Mouse (Mus musculus): ENCODE results near the gene Ppm1e.

Gene Ppm1e

DNA sequence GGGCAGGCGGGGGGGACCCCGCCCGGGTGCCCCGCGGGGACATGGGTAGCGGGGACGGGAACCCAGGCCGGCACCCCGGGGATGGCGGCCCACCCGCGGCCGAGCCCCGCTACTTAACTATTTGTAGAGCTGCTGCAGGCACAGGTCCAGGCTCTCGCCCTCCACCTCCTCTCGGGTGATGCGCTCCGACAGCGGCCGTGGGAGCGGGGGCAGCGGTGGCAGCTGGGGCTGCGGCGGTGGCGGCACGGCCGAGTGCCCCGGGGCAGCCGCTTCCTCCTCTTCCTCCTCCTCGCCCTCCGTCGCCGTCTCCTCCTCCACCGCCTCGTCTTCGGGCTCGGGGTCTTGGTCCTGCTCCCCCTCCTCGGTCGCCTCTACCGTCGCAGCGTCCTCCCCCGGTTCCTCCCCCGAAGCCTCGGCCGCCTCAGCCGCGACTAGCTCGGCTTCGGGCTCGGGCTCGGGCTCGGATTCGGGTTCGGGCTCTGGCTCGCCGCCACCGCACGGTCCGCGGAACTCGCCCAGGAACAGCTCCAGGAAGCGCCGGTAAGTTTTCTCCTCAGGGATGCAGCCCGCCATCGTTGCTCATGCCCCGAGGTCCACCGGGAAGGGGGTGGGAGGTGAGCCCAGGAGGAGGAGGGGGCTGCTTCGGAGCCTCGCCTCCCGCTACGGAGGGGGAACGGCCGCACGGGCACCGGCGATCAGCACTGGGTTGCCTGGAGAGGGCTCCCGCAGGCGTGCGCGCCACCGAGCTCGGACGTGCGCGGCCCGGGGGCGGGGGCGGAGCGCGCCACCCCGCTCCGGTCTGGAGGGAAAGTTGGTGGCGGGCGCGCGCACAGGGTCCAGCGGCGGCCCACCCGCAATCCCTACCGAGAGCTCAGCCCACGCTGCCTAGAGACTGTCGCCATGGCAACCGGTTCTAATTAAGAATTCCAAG is at the start of gene Ppm1e:
Ppm1e (minus strand) TSS at position 693 of the 931 bp plus-strand sequence.
- DNase-seq, result peak; percentile 97

GRCm38 (mm10) chr11:87404876-87405275 is 46.1 kb upstream of the Ppm1e start, which contains the start of the genes Rad51c and Tex14:
TSS of gene Rad51c (minus strand) at chr11:87404954.
TSS of gene Tex14 (plus strand) at chr11:87405065.
- peak; percentile 94 for DNase-seq

DNA sequence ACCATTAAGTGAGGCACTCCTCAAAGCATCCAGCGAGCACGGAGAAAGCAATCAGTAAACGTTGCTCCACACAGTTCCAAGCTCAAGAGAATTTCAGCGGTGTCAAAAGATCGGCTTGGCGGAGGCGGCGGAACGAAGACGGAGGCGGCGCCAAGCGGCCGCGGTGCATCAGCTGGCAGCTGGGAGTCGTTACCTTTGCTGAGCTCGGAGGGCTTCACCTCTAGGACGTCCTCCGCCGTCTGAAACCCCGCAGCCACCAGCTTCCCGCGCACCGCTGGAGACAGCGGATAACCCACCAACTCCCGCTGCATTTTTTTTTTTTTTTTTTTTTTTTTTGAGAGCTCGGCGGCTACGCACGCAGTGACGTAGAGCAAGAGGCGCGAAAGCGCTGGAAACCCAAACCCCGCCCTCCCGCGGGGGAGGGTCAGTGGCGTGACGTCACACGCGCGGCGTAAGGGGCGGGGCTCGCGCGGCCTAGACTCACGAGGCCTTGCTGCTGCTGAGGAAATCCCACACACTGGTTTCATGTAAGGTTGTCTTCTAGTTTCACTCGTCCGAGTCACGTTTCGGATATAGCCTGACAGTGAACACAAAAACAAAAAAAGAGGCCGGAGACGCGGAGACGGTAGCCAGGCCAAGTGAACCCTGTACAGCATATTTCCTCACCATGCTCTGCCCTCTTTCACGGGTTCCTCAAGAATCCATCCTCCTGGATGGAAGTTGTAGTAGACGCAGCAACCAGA is 45.5 kb upstream of the Ppm1e start:
- peak; percentile 99 for DNase-seq

DNA sequence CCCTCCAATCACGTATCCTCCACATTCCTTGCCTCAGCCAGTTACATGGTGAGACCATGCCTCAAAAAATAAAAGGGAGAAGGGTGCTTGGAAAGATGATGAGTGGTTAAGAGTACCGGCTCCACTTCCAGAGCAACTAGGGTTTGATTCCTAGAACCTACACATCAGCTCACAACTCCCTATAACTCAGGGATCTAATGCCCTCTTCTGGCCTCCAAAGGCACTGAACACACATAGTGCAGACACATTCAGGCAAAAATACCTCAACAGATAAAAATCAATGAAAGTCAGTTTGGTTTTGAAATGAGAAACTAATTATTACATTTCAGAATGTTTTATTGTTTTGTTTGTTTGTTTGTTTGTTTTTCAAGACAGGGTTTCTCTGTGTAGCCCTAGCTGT is 39.6 kb upstream of the Ppm1e start:
- DNase-seq, result peak; percentile 51

GRCm38 (mm10) chr11:87393855-87394254 is 35.0 kb upstream of the Ppm1e start:
- DNase-seq, result peak; percentile 27

GRCm38 (mm10) chr11:87385676-87386075 is 26.9 kb upstream of the Ppm1e start:
- peak; percentile 6 for DNase-seq

- DNase-seq, result peak; percentile 71
Measured at GRCm38 (mm10) chr11:87384551-87384950, 25.7 kb upstream of the Ppm1e start.

DNA sequence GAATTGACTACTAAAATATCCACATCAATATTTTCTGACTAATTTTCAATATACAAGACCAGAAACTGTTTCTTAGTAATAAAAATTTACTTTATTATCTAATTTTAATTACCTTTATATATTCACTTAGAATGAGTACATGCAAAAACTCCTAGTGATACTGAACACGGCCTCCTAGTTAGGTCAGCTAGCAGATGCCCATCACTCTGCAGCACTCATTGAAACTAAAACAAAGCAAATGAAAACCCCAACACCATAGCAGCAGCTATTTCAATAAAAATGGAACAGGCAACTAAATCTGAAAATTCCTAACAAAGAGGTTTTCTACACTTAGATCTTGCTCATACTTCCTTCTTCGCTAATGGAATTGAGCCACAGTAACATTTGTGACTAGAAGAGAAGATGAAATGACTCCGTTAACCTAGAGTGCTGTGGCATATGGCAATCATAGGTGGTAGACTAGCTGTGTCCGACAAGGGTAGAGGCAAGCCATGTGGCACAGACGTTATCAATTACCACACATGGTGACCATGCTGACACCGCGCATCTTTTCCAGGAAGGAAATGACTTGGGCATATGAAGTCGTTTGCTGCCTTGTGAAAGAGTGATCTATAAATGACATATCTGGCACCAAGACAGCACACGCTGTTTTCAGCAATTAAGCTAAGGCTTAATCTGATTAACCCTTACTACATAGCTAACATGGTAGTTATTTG is 9.2 kb upstream of the Ppm1e start:
- DNase-seq, result peak; percentile 2

GRCm38 (mm10) chr11:87367061-87367460 is 8.2 kb upstream of the Ppm1e start:
- peak; percentile 65 for DNase-seq

DNA sequence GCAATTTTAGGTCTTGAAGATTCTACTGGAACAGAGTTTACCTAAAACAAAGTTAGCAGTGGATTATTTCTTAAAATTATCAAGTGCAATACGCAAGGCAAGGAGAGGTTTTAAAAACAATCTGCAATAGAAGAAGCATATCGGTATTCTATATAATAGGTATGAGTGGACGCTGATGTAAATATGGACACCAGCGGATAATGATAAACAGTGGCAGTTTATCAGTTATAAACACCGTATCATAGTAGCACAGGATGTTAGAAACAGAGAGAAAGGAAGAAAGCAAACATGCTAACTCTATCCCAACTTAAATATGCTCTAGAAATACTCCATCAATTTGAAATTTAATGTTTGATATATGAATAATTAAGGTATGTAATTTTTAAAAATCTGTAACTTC is 6.3 kb upstream of the Ppm1e start:
- DNase-seq, result no peak

DNA sequence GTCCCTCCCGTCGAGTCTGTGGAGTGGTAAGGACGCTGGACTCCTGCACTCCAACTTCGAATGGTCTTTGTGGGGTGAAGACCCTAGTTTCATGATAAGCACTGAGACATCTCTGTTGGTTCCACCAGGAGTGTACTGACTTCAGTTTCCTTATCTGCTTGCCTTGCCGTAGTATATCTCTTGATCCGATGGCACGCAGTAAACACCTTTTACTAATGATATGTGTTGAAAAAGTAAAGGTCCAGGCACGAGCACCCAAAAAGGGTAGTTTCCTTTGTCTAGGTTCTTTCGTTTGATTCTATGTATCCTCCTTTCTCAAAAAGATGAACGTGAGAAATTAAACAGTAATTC is 414 bp upstream of the Ppm1e start:
- DNase-seq, result no peak

GRCm38 (mm10) chr11:87357317-87358300 is 1.2 kb downstream of the Ppm1e start:
- DNase-seq, result peak; percentile 88

DNA sequence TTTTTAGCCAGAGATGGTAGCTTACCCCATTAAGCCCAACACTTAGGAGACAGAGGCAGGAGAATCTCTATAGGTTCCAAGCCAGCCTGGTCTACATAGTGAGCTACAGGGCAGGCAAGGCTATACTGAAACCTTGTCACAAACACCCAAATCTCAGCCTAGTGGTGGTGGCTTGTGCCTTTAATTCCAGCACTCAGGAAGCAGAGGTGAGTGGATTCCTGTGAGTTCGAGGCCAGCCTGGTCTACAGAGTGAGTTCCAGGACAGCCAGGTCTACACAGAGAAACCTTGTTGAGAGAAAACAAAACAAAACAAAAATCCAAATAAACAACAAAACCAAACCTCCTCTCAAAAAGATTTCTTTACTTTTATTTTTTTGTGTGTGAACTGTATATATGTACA is 4.0 kb downstream of the Ppm1e start:
- peak; percentile 69 for DNase-seq

DNA sequence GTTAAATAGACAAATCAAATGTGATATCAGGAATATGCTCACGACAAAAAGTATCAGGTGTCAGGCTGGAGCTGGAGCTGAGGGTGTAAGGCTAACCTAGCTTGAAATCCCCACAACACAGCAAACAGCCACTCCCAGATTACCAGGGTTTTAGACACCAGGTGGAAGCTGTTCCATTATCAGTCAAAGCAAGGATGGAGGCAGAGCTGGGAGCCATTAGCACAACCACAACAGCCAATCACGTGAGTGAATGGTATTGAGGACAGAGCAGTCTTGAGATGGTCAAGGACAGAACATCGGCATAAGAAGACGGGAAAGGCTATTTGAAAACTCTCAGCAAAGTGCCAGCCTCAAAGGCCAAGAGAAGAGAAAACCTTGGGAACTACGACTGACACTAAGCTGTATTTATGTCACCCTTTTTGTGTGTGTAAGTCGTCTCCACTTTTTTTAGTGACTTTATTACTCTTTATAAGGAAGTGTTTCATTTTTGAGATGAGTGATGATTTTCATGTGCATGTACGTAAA is 5.1 kb downstream of the Ppm1e start:
- peak; percentile 55 for DNase-seq

- DNase-seq, result peak; percentile 59
Measured at GRCm38 (mm10) chr11:87326381-87326780, 32.4 kb downstream of the Ppm1e start.

DNA sequence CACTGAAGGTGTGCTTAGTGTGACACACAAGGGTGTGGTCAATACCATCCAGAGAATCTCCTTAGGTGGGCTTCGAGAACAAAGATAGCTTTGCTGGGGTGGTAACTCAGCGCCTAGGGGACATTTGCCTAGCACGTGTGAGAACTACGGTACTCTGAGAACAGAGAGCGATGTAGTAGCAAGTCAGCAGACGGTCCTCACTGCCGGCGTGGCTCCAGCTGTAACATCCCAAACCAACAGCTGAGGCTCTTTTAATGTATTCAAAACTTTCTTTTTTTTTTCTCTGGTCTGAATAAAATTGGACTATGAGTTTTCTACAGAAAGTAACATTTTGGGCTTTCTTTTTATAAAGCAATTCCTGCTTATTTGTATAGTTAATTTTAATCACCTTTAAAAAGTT is 36.3 kb downstream of the Ppm1e start:
- DNase-seq, result peak; percentile 41

DNA sequence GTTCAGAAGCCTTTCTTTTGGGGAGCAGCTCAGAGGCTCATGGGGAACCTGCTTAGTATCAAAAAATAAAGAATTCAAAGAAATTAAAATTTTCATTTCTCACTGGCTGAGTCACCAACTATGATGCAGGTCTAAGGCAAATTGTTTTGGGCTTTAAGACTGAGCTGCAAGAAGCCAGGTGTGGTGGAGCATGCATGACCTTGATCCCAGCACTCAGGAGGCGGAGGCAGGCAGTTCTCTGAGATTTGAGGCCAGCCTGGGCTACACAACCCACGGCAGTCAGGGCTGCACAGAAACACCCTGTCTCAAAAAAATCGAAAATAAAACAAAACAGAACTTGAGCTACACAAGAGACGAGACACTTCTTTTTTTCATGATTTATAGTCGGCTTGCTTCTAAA is 38.8 kb downstream of the Ppm1e start:
- peak; percentile 76 for DNase-seq

GRCm38 (mm10) chr11:87318956-87319708 is 39.7 kb downstream of the Ppm1e start:
- DNase-seq, result peak; percentile 73

DNA sequence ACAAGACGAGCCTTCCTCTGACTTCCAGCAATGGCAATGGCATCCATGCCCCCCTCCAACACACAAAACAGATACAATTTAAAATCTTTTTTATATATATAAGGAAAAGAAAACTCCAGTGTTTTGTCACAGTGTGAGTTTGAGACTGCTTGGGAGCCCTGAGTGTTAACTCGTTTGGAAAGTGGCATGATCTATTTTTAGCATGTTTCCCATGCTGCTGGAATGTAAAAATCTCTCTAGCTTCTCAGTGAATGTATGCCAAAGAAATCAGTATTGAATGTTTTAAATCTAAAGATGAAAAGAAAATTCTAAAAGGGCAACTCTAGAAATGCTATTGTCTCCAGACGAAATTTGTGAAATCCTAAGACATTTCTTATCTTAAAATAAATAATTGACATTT is 45.3 kb downstream of the Ppm1e start:
- no peak for DNase-seq

- DNase-seq, result peak; percentile 24
Measured at GRCm38 (mm10) chr11:87310309-87310708, 48.5 kb downstream of the Ppm1e start.

All from heart, adult 11 months (tissue).